Mouse (Mus musculus): ENCODE measurements at regions not wholly inside any gene's neighbourhood (a gene's known extent, or its start where the extent isn't known, plus 50 kb on each side); places are given as distances from the start of the nearest gene placed in this dataset.

DNA sequence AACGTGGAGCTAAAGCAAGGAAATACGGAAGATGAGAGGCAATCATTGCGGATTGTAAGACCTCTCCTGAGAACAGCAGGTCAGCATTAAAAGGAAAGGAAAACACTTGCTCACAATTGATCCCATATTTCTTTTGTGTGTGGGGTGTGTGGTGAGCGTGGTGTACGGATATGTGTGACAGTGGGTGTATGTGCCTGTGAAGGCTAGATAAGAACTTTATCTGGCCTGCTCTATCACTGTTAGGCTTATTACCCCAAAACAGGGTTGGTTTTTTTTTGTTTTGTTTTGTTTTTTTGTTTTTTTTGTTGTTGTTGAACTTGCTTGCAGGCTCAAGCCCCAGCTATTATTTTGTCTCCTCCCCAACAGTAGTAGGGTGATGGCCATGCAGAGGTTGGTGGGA, 102.5 kb downstream of the Uchl5 start:
- DNase-seq (ENCODE audit: low spot score): no peak

DNA sequence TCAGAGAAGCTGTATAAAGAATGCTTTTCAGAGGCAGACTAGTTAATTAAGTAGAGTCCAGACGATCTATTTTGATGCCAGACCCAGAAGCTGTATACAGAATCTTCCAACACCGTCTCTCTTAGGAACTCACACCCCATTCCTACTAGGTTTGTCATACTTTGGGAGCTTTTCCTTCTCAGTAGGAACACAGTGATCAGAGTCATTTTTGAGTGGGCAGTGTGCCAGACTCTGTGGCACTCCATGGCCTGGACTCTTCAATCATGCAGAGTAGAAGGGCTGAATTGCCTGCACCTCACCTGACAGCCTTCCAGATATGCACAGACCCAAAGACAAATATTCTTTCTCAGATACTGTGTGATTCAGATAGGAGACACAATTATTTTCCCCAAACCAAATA, 101.2 kb downstream of the Uchl5 start:
- DNase-seq (ENCODE audit: low spot score): no peak

DNA sequence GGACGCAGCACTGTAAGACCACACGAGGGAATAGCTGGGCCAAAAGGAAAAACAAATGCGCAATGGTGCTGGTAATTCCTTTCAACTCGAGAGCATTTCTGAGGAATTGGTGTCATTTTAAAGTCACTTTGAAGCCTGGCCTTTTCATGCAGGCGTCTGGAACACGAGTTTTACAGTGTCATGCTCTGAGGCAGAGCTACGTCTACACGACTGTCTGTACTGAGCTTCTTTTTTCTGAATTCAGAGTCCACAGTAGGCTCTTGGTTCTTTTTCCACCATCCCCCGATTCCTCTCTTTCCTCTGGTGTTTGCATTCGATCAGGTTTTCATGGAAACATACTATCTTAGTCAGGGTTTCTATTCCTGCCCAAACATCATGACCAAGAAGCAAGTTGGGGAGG, 83.2 kb downstream of the Uchl5 start:
- no peak for DNase-seq (ENCODE audit: low spot score)

DNA sequence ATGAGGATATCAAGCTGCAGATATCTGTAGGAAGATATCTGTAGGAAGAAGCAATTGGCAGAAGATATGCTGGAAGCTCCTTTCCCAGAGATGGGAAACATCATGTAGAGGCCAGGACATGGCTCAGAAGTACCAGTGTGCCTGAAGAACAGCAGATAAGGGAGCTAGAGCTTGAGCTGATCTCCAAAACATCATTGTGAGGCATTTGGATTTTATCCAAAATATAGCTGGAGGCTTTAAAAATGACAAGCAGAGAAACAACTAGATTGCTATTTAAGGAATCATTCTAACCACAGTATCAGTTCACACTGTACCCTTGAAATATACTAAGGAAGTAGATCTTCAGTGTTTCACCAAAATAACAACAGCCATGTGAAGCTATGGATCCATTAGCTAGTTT, 81.5 kb downstream of the Uchl5 start:
- DNase-seq (ENCODE audit: low spot score): no peak
